Mouse (Mus musculus): ENCODE data around the gene Dcbld1.
"Not testable (repeated sequence)": the region's sequence is repeated elsewhere in the genome, so short reads cannot be mapped to it uniquely, and the experiment has no call there.

Gene Dcbld1

DNA sequence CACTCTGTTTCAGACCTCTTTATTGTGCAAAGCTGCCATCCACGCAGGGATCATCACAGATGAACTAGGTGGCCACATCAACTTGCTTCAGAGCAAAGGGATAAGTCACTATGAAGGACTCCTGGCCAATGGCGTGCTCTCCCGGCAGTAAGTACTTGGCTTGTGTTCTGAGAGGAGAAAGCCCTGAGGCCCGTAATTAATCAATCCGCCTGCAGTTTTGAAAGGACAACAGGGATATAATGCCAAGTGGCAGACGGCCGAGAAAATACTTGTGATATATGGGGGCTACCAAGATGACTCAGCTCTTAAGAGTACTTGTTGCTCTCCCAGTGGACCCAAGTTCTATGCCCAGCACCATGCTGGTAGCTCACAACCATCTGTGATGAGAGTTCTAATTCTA is 71.2 kb downstream of the Dcbld1 start:
- no peak for DNase-seq (ENCODE audit: low spot score)

DNA sequence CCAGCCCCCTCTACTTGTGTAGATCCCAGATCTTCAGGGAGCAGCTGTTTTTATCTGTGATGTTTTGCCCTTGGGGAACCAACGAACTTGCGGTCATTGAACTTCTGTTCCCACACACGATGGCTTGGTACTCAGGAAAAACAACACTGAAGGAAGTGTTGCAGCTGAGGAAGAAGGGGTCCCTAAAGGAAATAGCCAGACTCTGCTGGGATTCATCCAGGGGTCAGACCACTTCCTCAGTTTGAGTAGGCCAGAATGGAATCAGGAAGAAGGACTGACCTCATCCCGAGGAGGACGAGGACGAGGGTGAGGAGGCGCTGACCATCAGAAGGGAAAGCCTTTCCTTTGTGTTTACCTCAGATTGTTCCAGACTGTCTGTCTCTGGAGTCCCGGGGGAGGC is 75.8 kb downstream of the Dcbld1 start:
- DNase-seq (ENCODE audit: low spot score) = no peak

DNA sequence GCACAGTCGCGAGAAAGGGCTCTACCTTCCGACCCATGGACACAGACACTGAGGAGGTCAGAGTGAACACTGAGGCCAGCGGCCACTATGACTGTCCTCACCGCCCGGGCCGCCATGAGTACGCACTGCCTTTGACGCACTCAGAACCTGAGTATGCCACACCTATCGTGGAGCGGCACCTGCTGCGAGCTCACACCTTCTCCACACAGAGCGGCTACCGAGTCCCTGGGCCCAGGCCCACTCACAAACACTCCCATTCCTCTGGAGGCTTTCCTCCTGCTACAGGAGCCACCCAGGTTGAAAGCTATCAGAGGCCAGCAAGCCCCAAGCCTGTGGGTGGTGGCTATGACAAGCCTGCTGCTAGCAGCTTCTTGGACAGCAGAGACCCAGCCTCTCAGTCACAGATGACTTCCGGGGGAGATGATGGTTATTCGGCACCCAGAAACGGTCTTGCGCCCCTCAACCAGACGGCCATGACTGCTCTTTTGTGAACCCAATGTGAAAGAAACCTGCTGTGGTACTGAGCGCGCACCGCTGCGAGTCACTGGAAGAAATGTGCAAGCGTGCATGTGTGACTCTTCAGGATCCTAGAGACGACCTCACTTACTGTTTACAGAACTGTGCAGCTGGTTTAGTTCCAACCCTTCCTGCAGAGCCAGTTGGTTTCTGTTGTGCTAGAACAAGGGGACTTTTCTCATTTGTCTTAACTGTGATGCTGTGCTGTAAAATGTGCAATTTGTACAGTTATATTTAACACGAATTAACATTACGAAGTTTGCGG is 86.3 kb downstream of the Dcbld1 start:
- DNase-seq (ENCODE audit: low spot score) = no peak

DNA sequence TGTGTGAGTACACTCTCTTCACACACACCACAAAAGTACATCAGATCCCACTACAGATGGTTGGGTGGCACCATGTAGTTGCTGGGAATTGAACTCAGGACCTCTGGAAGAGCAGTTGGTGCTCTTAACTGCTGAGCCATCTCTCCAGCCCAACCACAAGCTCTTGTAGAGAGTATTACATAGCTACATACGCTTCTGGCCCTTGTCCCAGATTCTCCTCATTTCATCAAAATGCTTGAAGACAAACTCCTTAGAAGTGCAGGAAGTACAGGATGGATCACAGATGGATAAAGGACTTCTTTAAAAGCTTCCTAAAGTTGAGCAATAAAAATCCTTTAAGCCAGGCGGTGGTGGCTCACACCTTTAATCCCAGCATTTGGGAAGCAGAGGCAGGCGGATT is 88.5 kb downstream of the Dcbld1 start:
- DNase-seq (ENCODE audit: low spot score) = no peak

DNA sequence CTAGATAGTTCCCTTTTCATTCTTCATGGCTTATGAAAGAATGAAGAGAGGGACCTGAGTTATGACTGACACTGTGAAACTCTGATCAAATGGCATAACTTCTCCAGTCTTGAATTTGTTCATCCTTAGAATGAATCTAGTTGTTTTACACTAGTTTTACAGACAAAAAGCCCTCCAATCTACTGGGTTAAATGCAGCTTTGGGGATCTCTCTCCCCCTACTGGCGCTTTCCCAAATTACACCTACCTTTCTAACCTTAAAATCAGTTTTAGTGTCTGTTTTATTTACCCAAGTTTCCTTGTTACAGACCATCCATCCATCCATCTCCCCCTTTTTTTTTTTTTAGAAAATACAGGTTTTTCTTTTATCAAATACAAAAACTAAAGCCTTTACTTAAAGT is 97.6 kb downstream of the Dcbld1 start:
- DNase-seq (ENCODE audit: low spot score) = no peak

DNA sequence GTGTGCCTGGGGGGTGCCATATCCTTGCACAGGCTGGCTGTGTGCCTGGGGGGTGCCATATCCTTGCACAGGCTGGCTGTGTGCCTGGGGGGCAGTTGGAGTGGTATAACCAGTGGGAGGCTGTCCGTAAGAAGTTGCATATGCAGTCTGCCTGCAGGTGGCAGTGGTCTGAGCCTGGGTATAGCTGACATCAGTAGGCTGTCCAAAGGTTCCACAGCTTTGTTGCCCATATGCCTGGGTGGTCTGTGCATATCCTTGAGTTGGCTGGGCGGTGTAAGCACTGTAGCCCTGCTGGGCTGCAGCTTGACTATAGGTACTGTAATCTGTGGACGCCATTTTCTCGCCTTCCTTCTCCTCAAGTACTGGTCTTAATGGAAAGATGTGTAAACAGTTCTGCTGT is 109.9 kb downstream of the Dcbld1 start:
- DNase-seq (ENCODE audit: low spot score) = not testable (repeated sequence)

DNA sequence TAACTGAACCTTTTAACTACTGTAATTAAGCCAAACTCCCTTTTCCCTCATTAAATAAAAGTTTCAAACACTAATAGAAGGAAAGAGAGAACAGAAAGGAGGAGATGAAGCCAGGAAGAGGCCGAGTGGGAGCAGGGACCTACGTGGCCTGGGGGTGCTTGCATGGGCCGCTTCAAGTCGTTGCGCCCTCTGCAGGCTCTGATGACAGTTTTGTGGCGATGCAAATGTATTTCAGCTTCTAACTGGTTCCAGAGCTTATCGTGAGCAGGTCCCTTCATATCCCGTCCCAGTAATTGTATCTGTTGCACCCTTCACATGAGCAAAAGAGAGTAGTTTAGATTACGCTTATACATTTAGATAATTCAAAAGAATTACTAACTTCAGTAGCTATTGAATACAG is 119.8 kb downstream of the Dcbld1 start:
- no peak for DNase-seq (ENCODE audit: low spot score)

DNA sequence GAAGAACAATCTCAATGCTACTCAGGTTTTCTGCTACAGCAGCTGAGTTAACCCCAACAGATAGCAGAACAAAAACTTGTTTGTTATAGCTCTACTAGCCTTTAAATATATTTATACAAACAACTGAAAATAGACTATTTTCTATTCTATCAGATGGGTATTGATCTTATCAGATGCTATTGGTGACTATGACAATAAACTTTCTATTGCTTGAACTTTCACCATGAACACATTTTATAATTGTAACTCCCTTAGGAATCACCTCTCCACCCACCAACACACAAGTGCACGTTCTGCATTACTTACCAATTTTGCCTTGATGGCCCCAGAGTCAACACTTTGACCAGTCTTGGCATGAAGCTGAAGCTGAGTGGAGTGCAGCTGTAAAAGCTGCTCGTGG is 125.0 kb downstream of the Dcbld1 start, which contains the start of gene Gm26741:
Gene Gm26741, plus strand, starts transcription at position 301 of the 400 bp plus-strand sequence.
- no peak for DNase-seq (ENCODE audit: low spot score)

- no peak for DNase-seq (ENCODE audit: low spot score)
Observed at GRCm38 (mm10) chr10:52360241-52360735, 126.9 kb downstream of the Dcbld1 start.

DNA sequence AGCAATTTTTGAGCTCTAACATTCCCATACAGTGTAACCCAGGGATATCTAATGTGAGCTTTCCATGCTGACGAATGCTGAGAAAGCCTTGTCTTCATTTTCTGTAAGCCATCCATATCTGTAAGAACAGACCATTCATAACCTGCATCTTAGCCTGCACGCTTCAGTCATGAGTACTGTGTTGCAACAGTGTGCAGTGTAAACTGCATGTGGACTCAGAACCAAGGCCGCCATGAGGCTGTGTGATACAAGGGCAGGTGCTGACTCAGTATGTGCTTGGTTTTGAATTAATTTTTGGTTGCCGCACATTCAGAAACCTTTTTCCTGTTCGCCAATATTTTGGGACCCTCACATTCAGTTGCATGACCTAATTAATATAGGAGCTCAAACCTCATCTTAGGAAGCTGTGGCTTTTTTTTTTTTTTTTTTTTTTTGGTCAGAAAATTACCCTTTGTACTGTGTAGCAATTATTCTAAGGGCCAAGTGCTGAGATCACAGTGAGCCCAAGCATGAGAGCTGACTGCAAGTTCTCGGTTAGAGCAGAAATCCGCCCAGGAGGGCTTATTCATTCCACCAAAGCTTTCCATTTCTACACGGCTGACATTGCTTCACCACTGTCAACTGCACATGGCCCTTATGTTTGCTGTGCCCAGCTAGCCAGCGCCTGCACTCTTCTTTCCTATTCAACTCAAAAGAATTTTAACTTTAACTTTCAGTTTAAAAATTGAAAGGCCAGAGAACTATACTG is 127.6 kb downstream of the Dcbld1 start:
- no peak for DNase-seq (ENCODE audit: low spot score)

DNA sequence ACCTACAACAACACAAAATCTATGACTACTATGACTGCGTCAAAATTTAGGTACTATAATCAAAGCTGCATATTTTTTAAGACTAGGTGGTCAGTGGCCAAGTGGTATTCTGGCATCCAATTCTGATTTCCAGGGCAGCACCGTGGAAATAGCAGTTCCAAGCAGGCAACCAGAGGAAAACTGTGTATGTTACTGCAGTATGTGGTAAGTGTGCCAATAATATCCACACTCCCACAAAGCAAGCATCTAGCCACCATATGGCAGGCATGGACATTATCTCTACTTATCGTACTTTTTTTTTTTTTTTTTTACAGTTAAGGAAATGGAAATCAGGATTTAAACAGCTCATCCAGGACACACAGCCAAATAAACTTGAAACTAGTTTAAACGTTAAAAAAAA is 135.0 kb downstream of the Dcbld1 start:
- DNase-seq (ENCODE audit: low spot score) = no peak
